Mouse (Mus musculus): ENCODE results near the gene Pacrg. TPM values are rescaled to one million over a fixed set of nuclear protein-coding genes. Genes with fewer than 3 reads are reported as not detected.

Gene Pacrg
- polyA plus RNA-seq, 1 experiment from 2014 or later = 7.4 TPM

GRCm38 (mm10) chr17:10732303-10733048, 107.6 kb downstream of the Pacrg start:
- Histone ChIP-seq H3K27ac (0 out of 2 replicates have a peak overlapping the region, but pooled peaks have one; percentile 21), H3K9ac (no peak overlapping the region), H3K36me3 (replicated peaks) (no peaks in the 10 kb centered on the region), H3K4me1 (peaks cover 21% of the 10 kb centered on the region; the same call in 1 of the 2 replicates), H3K9me3 (no peaks in the 10 kb centered on the region), H3K4me3 (replicated peaks) (no peak overlapping the region), H3K4me2 (no peak overlapping the region), H3K27me3 (peaks cover 2% of the 10 kb centered on the region; the same call in 1 of the 2 replicates)
- ATAC-seq (ENCODE audit: low FRiP score) = no peak; the same call in 1 of the 2 replicates
- WGBS = 11% methylated on average over 4 of the region's 4 CpGs

GRCm38 (mm10) chr17:10724853-10725252, 115.3 kb downstream of the Pacrg start:
- Histone ChIP-seq H3K27me3 (no peaks in the 10 kb centered on the region), H3K9me3 (no peaks in the 10 kb centered on the region), H3K4me2 (no peak overlapping the region), H3K36me3 (replicated peaks) (no peaks in the 10 kb centered on the region), H3K27ac (no peak overlapping the region), H3K9ac (no peak overlapping the region), H3K4me3 (replicated peaks) (no peak overlapping the region), H3K4me1 (no peaks in the 10 kb centered on the region)
- 91% methylated on average over 3 of the region's 3 CpGs for WGBS
- ATAC-seq (ENCODE audit: low FRiP score) = no peak

- H3K27ac ChIP-seq = no peak overlapping the region
- ATAC-seq (ENCODE audit: low FRiP score) = no peak
- no peaks in the 10 kb centered on the region for H3K9me3 ChIP-seq
- H3K4me2 ChIP-seq = no peak overlapping the region
- H3K36me3 ChIP-seq (replicated peaks) = no peaks in the 10 kb centered on the region
- H3K4me3 ChIP-seq (replicated peaks) = no peak overlapping the region
- 0 out of 2 replicates have a peak, but pooled peaks cover 3% of the 10 kb centered on the region for H3K4me1 ChIP-seq
- 79% methylated on average over 1 of the region's 1 CpGs for WGBS
- H3K27me3 ChIP-seq = no peaks in the 10 kb centered on the region
- H3K9ac ChIP-seq = no peak overlapping the region
These were observed 118.5 kb downstream of the Pacrg start for GRCm38 (mm10) chr17:10721562-10721961.

- H3K36me3 ChIP-seq (replicated peaks) = no peaks in the 10 kb centered on the region
- no peak overlapping the region for H3K4me3 ChIP-seq (replicated peaks)
- no peak overlapping the region for H3K4me2 ChIP-seq
- H3K9ac ChIP-seq = no peak overlapping the region
- 81% methylated on average over 1 of the region's 1 CpGs for WGBS
- H3K4me1 ChIP-seq = 0 out of 2 replicates have a peak, but pooled peaks cover 3% of the 10 kb centered on the region
- no peak overlapping the region for H3K27ac ChIP-seq
- H3K9me3 ChIP-seq = no peaks in the 10 kb centered on the region
- no peaks in the 10 kb centered on the region for H3K27me3 ChIP-seq
- no peak for ATAC-seq (ENCODE audit: low FRiP score)
These were observed 123.0 kb downstream of the Pacrg start for GRCm38 (mm10) chr17:10717148-10717547.

- WGBS = 76% methylated on average over 6 of the region's 6 CpGs
- Histone ChIP-seq H3K4me1 (peaks cover 3% of the 10 kb centered on the region; the same call in 1 of the 2 replicates), H3K4me2 (no peak overlapping the region), H3K4me3 (replicated peaks) (no peak overlapping the region), H3K36me3 (replicated peaks) (no peaks in the 10 kb centered on the region), H3K9me3 (no peaks in the 10 kb centered on the region), H3K27me3 (no peaks in the 10 kb centered on the region), H3K9ac (no peak overlapping the region), H3K27ac (no peak overlapping the region)
- ATAC-seq (ENCODE audit: low FRiP score) = no peak
These were observed 137.3 kb downstream of the Pacrg start for GRCm38 (mm10) chr17:10702781-10703180.

- H3K27ac ChIP-seq = no peak overlapping the region
- no peak for ATAC-seq (ENCODE audit: low FRiP score)
- no peaks in the 10 kb centered on the region for H3K9me3 ChIP-seq
- H3K27me3 ChIP-seq = no peaks in the 10 kb centered on the region
- H3K9ac ChIP-seq = no peak overlapping the region
- no peak overlapping the region for H3K4me3 ChIP-seq (replicated peaks)
- peaks cover 3% of the 10 kb centered on the region; the same call in 1 of the 2 replicates for H3K4me1 ChIP-seq
- no peaks in the 10 kb centered on the region for H3K36me3 ChIP-seq (replicated peaks)
- WGBS = 59% methylated on average over 8 of the region's 8 CpGs
- no peak overlapping the region for H3K4me2 ChIP-seq
These were observed 142.1 kb downstream of the Pacrg start for GRCm38 (mm10) chr17:10698041-10698440.

GRCm38 (mm10) chr17:10695421-10695820, 144.7 kb downstream of the Pacrg start:
- H3K9ac ChIP-seq = no peak overlapping the region
- H3K36me3 ChIP-seq (replicated peaks) = no peaks in the 10 kb centered on the region
- H3K27ac ChIP-seq = no peak overlapping the region
- H3K9me3 ChIP-seq = no peaks in the 10 kb centered on the region
- no peak overlapping the region for H3K4me2 ChIP-seq
- no peak for ATAC-seq (ENCODE audit: low FRiP score)
- no peaks in the 10 kb centered on the region for H3K27me3 ChIP-seq
- no peaks in the 10 kb centered on the region for H3K4me1 ChIP-seq
- H3K4me3 ChIP-seq (replicated peaks) = no peak overlapping the region

- Histone ChIP-seq H3K27ac (no peak overlapping the region), H3K36me3 (replicated peaks) (no peaks in the 10 kb centered on the region), H3K9ac (no peak overlapping the region), H3K4me3 (replicated peaks) (no peak overlapping the region), H3K4me2 (no peak overlapping the region), H3K27me3 (no peaks in the 10 kb centered on the region), H3K9me3 (no peaks in the 10 kb centered on the region), H3K4me1 (0 out of 2 replicates have a peak, but pooled peaks cover 4% of the 10 kb centered on the region)
- WGBS = 84% methylated on average over 4 of the region's 4 CpGs
- no peak for ATAC-seq (ENCODE audit: low FRiP score)
These were observed 163.0 kb downstream of the Pacrg start for GRCm38 (mm10) chr17:10677098-10677497.

GRCm38 (mm10) chr17:10675536-10675935, 164.6 kb downstream of the Pacrg start:
- Histone ChIP-seq H3K9me3 (no peaks in the 10 kb centered on the region), H3K9ac (no peak overlapping the region), H3K4me2 (no peak overlapping the region), H3K27me3 (no peaks in the 10 kb centered on the region), H3K36me3 (replicated peaks) (no peaks in the 10 kb centered on the region), H3K4me1 (0 out of 2 replicates have a peak, but pooled peaks cover 4% of the 10 kb centered on the region), H3K4me3 (replicated peaks) (no peak overlapping the region), H3K27ac (no peak overlapping the region)
- WGBS = 70% methylated on average over 5 of the region's 5 CpGs
- no peak for ATAC-seq (ENCODE audit: low FRiP score)

GRCm38 (mm10) chr17:10675048-10675447, 165.1 kb downstream of the Pacrg start:
- Histone ChIP-seq H3K4me2 (no peak overlapping the region), H3K4me3 (replicated peaks) (no peak overlapping the region), H3K36me3 (replicated peaks) (no peaks in the 10 kb centered on the region), H3K9ac (no peak overlapping the region), H3K4me1 (0 out of 2 replicates have a peak, but pooled peaks cover 4% of the 10 kb centered on the region), H3K27ac (no peak overlapping the region), H3K9me3 (no peaks in the 10 kb centered on the region), H3K27me3 (no peaks in the 10 kb centered on the region)
- WGBS = 68% methylated on average over 3 of the region's 3 CpGs
- ATAC-seq (ENCODE audit: low FRiP score) = no peak

- Histone ChIP-seq H3K9me3 (peaks cover 4% of the 10 kb centered on the region; the same call in 1 of the 2 replicates), H3K27ac (no peak overlapping the region), H3K4me3 (replicated peaks) (no peak overlapping the region), H3K4me2 (no peak overlapping the region), H3K9ac (no peak overlapping the region), H3K27me3 (no peaks in the 10 kb centered on the region), H3K4me1 (no peaks in the 10 kb centered on the region), H3K36me3 (replicated peaks) (no peaks in the 10 kb centered on the region)
- WGBS = 79% methylated on average over 4 of the region's 4 CpGs
- no peak for ATAC-seq (ENCODE audit: low FRiP score)
These were observed 178.8 kb downstream of the Pacrg start for GRCm38 (mm10) chr17:10661294-10661693.

- Histone ChIP-seq H3K36me3 (replicated peaks) (no peaks in the 10 kb centered on the region), H3K9me3 (no peaks in the 10 kb centered on the region), H3K4me3 (replicated peaks) (no peak overlapping the region), H3K9ac (no peak overlapping the region), H3K4me2 (no peak overlapping the region), H3K4me1 (no peaks in the 10 kb centered on the region), H3K27me3 (no peaks in the 10 kb centered on the region), H3K27ac (no peak overlapping the region)
- 89% methylated on average over 7 of the region's 7 CpGs for WGBS
- no peak for ATAC-seq (ENCODE audit: low FRiP score)
These were observed 196.5 kb downstream of the Pacrg start for GRCm38 (mm10) chr17:10643604-10644003.

- ATAC-seq (ENCODE audit: low FRiP score) = no peak
- Histone ChIP-seq H3K9ac (no peak overlapping the region), H3K27me3 (no peaks in the 10 kb centered on the region), H3K36me3 (replicated peaks) (no peaks in the 10 kb centered on the region), H3K4me3 (replicated peaks) (no peak overlapping the region), H3K9me3 (no peaks in the 10 kb centered on the region), H3K4me1 (0 out of 2 replicates have a peak, but pooled peaks cover 3% of the 10 kb centered on the region), H3K27ac (no peak overlapping the region), H3K4me2 (no peak overlapping the region)
- WGBS = 74% methylated on average over 1 of the region's 1 CpGs
These were observed 200.3 kb downstream of the Pacrg start for GRCm38 (mm10) chr17:10639816-10640215.
